Mouse (Mus musculus): ENCODE measurements at regions not wholly inside any gene's neighbourhood (a gene's known extent, or its start where the extent isn't known, plus 50 kb on each side); places are given as distances from the start of the nearest gene placed in this dataset.
"Not testable (repeated sequence)": the region's sequence is repeated elsewhere in the genome, so short reads cannot be mapped to it uniquely, and the experiment has no call there.

DNA sequence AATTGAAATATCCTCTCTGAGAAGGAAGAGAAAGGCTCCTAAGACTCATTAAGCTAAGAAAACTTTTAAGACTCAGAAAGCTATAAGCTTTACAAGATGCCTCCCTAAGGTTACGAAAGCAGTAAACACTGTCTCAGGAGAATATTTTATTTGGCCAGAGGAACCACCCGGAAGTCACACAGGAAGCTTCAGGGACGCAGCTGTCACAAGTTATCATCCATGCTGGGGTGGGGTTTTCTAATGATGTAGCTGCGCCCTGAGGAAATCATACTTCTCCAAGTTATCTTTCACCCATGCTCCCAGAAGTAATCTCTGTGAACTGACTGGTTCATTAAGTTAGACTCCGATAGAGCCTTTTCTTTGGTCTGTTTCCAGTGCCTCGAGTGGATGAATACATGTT lies 102.0 kb upstream of the Fam78b start:
- DNase-seq (ENCODE audit: low read depth, low spot score), result no peak

DNA sequence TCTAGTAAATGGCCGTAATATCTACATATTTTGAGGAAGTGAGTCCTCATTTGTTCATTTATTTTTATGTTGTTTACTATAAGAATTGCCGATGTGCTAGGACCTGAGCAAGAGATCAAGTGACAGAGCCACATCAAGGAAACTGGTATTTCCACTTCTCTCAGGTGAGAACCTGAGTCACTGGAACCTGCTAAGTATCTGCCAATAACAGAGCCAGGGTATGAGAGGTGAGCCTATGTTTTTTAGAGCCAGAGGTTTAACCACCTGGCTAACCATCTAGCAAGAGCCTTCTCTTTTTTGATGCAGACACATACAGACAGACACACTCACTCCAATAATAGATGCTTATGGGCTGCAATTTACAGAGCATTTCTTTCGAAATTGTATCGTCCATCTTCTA lies 101.2 kb upstream of the Fam78b start:
- no peak for DNase-seq (ENCODE audit: low read depth, low spot score)

DNA sequence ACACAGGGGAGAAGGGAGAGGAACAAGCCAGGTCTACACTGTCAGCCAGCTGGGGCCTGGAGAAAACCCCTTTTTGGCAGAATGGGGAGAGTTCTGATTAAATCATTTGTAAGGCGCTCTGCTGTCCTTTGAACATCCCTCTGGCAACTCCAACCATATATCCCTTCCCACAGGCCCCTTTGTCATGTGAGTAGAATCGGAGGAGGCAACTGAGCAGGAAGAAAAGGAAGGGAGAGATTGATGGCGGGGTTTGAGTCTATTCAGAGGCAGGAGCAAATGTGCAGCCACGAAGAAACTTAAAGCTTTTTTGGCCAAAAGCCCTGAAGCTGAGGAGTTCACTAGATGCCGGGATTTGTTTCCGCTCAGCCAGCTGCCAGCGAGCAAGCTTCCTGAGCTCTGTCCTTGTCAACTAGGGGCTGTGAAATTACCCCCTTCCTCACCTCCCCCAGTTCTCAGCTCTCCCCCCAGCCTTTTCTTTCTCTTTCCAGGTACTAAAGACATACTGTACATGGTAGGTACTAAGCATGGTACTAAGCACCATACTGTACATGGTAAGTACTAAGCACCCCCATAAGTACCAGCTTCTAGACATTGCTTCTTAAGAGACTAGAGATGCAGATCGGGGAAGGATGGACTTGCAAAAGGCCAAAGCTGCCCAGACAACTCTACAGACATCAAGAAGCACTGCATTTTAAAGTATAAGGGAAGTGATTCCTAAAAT lies 100.6 kb upstream of the Fam78b start:
- DNase-seq (ENCODE audit: low read depth, low spot score), result no peak

DNA sequence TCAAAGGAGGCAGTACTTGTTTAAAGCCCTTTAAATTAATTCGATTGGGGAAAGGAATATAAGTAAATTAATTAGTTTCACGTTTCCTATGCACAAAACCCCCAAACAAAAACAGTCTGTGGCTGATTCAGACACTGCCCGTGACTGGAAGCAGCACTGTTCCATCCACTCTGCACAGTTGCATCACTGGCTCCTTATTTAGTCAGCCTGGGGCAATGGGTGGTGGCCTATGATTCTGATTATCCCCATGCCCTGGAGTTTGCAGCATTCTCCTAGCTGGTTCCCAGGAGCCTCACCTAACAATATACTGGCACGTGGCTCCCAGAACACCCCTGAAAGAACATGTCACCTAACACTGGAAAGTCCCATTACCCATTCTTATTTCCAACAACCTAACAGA lies 99.6 kb upstream of the Fam78b start:
- DNase-seq (ENCODE audit: low read depth, low spot score), result no peak

DNA sequence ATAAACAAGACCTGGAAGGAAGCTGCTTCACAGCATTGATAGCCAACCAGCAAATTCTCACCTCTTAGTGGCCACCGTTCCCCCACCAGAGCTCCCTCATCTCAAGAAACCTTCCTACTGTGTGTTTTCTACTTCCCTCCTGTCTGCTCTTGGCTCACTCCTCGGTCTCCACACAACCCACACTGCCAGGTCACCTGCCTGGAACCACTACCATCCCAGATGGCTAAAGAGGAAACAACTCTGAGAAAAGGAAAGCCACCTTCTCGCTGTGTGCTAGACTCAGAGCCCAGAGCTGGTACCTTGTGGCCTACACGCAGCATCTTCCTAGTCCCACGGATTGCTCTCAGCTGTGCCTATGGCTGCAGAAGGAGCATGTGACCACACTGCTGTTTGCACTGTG lies 97.8 kb upstream of the Fam78b start:
- DNase-seq (ENCODE audit: low read depth, low spot score), result no peak

DNA sequence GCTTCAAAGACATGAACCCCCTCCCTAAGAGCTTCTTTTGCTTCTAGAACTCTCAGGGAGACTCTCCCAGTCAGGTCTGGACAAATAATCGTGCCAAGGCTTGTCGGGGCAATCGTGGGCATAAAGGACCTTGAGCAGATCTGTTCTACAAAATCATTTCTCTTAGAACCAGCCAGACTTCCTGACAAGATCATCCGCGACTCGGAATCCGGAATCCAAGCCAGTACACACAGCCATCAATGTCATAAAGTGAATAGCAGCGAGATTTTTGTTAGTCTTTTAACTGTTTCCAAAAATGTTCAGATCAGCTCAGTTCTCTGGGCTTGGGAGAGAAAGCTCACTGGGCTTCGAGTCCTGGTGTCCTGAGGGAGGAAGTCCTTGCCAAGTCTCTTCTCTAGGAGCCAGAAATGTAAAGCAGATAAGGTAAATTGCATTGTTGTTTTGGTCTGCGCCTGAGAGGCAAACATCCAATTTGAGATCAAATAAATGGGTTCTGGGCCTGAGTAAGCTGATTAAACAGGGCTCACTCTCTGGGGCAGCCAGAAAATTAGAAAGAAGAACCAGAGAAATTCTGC lies 92.9 kb upstream of the Fam78b start:
- no peak for DNase-seq (ENCODE audit: low read depth, low spot score)

DNA sequence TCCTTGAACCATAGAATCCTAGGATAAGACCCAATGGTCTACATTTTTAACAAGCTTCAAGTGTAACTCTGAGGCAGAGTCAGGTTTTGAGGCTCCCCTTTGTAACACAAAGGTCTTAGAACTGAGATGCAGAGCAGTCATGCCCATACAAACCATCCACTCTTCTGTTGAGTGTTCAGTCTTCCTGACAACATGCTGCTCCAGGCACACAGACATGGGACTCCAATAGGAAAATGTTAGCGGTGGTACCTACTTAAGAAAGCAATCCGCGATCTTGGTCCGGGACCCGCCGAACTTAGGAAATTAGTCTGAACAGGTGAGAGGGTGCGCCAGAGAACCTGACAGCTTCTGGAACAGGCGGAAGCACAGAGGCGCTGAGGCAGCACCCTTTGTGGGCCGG lies 89.0 kb upstream of the Fam78b start:
- DNase-seq (ENCODE audit: low read depth, low spot score), result not testable (repeated sequence)

DNA sequence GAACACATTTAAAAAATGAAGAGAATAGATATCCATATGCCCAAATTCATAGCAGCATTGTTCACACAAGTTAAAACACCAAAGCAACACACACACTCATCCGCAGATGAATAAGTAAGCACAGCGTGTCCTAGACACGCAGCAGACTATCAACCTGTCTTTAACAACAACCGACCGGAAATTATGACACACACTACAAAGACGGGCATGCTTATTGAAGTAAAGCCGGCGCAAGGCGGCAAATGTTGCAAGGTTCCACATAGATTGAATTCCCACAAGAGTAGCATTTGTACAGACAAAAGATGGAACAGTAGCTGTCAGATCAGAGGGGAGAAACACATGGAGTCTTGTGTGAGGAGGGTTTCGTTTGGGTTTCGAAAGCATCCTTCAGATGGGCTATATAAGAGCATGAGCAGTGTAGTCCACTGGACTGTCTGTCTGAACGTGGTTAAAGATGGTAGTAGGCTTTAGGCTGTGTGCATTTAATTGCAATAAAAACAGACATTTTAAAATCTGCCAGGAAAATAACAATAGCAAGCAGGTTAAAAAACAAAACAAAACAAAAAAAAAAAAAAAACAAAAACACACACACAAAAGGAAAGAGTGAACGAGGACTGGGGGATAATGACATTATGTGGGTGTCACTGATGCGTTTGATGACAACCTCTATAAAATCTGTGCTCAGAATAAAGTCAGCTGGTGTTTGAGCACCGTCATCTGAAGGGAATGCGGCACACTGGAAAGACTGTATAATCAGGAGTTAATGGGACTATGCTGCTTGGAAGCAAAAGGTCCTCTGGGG lies 78.1 kb upstream of the Fam78b start:
- no peak for DNase-seq (ENCODE audit: low read depth, low spot score)

DNA sequence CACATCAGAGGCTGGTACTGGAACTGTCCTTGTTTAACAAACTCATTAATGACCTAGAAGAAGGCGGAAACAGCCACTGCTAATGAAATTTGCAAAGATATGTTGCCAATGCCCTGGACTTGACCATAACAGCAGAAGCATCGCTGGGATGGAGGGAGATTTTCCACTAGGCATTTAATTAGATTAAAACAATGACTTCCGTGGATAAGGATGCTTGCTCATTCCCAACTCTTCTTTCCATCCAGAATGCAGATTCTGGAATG lies 77.6 kb upstream of the Fam78b start:
- DNase-seq (ENCODE audit: low read depth, low spot score), result no peak

DNA sequence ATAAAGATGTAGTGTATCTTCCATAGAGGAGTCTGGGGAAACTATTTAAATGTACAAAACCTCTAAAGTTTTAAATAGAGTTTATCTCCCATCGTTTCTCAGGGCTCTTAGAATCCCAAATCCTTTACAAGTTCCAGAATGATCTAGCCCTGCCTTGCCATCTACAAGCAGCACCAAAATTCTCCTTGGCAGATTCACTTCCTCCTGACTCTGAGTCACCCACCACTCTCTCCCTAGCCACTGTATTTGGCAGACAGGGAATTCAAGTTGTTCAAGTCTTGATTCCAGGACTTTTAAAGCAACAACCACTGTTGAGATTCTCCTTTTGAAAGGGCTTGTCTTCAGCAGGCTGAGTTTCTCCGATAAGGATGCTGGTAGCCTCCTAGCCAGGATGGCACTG lies 77.1 kb upstream of the Fam78b start:
- no peak for DNase-seq (ENCODE audit: low read depth, low spot score)

DNA sequence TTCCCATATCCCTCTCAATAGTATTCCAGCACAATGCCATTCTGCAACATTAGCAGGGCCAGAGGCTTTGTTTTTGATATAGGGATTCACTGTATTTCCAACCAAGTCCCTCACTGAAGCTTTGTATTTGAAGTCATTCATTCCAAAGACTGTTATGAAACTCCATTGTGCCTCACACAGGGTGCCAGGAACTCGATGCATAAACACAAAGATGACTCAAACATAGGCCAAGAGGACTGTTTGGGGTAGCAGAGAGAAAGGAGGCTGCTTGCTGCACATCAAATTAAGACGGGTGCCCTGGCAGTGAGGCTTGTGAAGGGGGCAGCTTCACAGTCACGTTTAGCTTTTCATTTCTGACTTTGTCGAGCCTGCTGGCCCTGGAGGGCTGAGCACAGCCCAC lies 75.1 kb upstream of the Fam78b start:
- no peak for DNase-seq (ENCODE audit: low read depth, low spot score)

DNA sequence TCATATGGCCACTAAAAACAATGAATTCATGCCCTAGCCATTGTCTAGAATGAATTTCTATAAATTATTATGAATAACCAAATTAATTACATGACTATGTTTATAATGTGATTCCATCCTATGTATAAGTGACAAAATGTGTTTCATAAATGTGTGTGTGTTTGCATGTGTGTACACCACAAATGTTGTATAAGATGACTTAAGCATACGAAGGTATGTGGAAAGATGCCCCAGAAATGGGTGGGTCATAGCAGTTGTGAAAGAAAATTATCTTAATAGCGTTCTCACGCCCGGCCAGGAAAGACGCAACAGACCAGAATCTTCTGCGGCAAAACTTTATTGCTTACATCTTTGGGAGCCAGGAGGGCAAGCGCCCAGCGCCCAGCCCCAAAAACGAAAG lies 61.5 kb upstream of the Fam78b start:
- DNase-seq (ENCODE audit: low read depth, low spot score), result not testable (repeated sequence)

DNA sequence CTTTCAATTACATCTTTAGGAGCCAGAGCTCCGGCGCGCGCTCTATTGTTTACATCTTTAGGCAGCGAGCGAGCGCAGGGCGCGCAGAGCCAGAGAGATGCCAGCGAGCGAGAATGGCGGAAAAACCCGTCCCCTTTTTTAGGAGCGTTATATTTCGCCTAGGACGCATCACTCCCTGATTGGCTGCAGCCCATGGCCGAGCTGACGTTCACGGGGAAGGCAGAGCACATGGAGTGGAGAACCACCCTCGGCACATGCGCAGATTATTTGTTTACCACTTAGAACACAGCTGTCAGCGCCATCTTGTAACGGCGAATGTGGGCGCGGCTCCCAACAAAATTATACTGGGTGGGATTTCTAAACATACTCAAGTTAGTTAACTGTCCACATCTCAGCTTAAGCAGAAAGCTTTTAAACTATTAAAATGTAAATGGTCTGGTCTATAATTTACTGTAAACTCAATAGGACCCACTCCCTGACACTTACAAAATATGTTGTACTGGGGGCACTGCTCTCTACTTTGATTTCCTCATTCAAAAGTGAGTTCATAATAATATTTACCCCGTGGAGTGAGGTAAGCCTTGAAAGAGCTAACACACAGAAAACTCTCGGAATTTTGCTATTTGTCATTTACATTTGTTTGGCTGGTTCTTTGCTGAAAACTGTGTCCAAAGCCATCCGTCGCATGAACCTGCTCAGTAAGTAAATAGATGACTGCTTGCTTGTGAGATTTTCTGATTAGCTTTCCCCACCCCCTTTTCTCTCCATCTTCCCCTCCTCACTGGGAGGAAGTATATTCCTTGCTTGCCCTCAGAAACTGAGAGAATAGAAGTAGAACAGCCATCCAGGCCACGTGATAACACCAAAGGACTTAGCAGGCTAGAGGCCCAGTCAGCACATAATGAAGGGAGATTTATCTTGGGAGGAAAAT lies 60.8 kb upstream of the Fam78b start:
- DNase-seq (ENCODE audit: low read depth, low spot score), result not testable (repeated sequence)

DNA sequence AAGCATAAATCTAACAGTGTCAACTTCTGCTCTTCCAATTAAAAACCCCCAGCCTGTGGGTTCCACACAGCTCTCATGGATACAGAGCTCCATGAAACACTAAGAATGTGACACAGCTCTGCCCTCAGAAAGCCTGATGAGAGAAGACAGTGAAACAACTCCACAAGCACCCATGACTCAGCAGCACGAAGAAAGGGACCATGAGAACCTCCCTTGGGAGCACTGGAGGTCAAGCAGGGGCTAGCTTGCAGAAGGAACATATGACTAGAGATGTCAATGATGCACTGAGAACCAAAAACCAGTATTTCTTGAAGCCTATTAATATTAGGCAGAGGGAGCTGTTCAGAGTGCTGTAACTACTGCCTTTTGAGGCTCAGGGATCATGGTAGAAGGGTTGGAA lies 59.0 kb upstream of the Fam78b start:
- DNase-seq (ENCODE audit: low read depth, low spot score), result no peak

DNA sequence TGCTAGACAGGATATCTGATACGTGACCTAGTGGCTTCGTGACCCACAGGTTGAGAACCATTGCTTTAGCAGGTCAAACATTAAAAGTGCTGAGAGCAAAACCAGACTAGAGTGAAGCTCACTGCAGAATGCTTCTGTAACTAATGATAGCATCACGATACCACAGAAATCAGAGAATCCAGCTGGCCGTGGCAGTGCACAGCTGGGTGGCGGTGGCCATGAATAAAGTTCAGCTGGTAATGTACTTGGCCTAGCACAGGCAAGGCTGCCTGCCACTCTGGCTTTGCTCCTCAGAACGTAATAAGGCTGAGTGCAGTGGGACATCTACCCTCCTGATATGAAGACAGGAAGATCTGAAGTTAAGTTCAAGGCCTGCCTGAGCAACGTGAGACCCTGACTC lies 56.7 kb upstream of the Fam78b start:
- DNase-seq (ENCODE audit: low read depth, low spot score), result no peak

DNA sequence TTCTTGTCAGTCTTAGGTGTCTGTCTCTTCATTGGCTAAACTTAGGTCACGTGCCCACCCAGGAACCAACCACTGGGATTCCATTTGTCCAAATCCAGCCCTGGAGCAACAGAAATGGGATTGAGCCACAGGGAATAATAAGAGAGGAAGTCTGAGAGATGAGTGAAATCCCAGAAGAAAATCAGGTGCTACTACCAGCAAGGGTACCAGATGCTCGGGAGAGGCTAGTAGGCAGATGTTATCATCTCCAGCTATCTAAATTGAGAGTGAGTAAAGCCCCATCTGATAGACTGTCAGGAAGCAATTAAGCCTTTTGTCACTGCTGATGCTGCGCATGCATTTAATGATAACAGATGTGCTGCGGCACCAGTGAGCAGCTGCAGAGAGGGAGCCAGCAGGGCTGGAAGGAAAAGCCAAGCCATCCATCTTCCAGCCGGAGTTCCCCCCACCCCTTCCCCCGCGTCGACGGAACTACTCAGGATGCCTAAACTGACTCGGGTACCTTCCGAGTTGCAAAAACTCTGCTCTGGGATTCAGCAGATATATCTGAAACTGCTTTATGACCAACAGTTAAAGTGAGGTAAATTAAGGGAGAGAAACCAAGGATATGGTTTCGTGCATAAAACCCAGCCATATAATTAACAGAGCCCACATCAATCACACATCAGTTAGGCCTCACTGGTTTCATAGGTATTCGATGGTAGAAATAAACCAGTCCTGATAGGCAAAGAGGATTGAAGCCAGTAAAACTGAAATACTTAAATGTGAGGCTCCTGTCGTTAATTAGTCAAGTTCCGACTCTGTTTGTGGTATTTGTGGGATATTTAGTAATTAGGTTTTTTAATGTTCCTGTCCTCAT lies 53.1 kb upstream of the Fam78b start:
- DNase-seq (ENCODE audit: low read depth, low spot score), result no peak

Measured in c-Kit-negative CD71-positive TER-119-positive erythroid progenitor cells, embryonic 14.5 days (primary cell).